Mouse (Mus musculus): ENCODE measurements at regions not wholly inside any gene's neighbourhood (a gene's known extent, or its start where the extent isn't known, plus 50 kb on each side); places are given as distances from the start of the nearest gene placed in this dataset.
"Not testable (repeated sequence)": the region's sequence is repeated elsewhere in the genome, so short reads cannot be mapped to it uniquely, and the experiment has no call there.

- TF ChIP-seq POLR2A (IDR thresholded peaks at IDR 0.05; ENCODE audit: borderline replicate concordance, control insufficient read depth, low read depth, low read length); CTCF (IDR thresholded peaks at IDR 0.05; ENCODE audit: control insufficient read depth, insufficient read depth, low read length): not testable (repeated sequence)
Measured at GRCm38 (mm10) chr12:3101963-3102362, 207.8 kb downstream of the Rab10 start.
